Mouse (Mus musculus) hematopoietic stem cell, adult 5-6 weeks (primary cell): ENCODE results near the gene Medag. TPM values are rescaled to one million over a fixed set of nuclear protein-coding genes. Genes with fewer than 3 reads are reported as not detected.
A peak's percentile ranks its signal among the peaks of the same experiment; 100 is the strongest.

Source experiments
- ATAC-seq, 2 experiments: fragments of 125-278 bp in 1 of 2; replicated peaks in 1 of 2; 2 replicates each; pipeline ENCODE4 v1.8.0; 2016 to 2017; ENCODE audit warnings: inconsistent platforms in 2 of 2, mild to moderate bottlenecking in 2 of 2, moderate number of reproducible peaks in 2 of 2, low read depth in 1 of 2, moderate TSS enrichment in 1 of 2; ENCODE audit not compliant: low FRiP score in 2 of 2, poor library complexity in 2 of 2, severe bottlenecking in 2 of 2, insufficient read depth in 1 of 2, low TSS enrichment in 1 of 2
- total RNA-seq: library from RNA; stranded (forward); fragments of 172-1452, 232-1000 nt; gene quantifications from 2 replicates; pipeline ENCODE4 v1.2.3, GENCODE M21; 2017

Medag gene
- total RNA-seq = 0.30 and 1.2 TPM in 2 replicates

GRCm38 (mm10) chr5:149411509-149412193 lies at the start of gene Medag:
Gene Medag, plus strand, starts transcription at chr5:149411749.
- ATAC-seq = peak; percentile 34 to 65; a peak in 3 of 4 replicates

GRCm38 (mm10) chr5:149362626-149363025 lies 48.9 kb upstream of the Medag start:
- no peak for ATAC-seq

- no peak for ATAC-seq
Measured at GRCm38 (mm10) chr5:149363903-149364755, 47.4 kb upstream of the Medag start.

- ATAC-seq = no peak
Measured at GRCm38 (mm10) chr5:149367011-149367410, 44.5 kb upstream of the Medag start.

- peak; percentile 66 to 67 for ATAC-seq
Measured at GRCm38 (mm10) chr5:149367544-149368466, 43.7 kb upstream of the Medag start.

- ATAC-seq = no peak
Measured at GRCm38 (mm10) chr5:149368575-149369312, 42.8 kb upstream of the Medag start.

GRCm38 (mm10) chr5:149369373-149370035 lies 42.0 kb upstream of the Medag start:
- ATAC-seq = no peak

GRCm38 (mm10) chr5:149372018-149372417 lies 39.5 kb upstream of the Medag start:
- no peak for ATAC-seq

- no peak for ATAC-seq
Measured at GRCm38 (mm10) chr5:149373224-149373623, 38.3 kb upstream of the Medag start.

GRCm38 (mm10) chr5:149374026-149374425 lies 37.5 kb upstream of the Medag start:
- peak; percentile 38 to 63 for ATAC-seq

GRCm38 (mm10) chr5:149375074-149375888 lies 36.3 kb upstream of the Medag start:
- ATAC-seq = no peak

- peak; percentile 73 to 77 for ATAC-seq
Measured at GRCm38 (mm10) chr5:149375889-149376212, 35.7 kb upstream of the Medag start.

GRCm38 (mm10) chr5:149376367-149376766 lies 35.2 kb upstream of the Medag start:
- ATAC-seq = no peak

- no peak for ATAC-seq
Measured at GRCm38 (mm10) chr5:149377253-149377652, 34.3 kb upstream of the Medag start.

GRCm38 (mm10) chr5:149378566-149378965 lies 33.0 kb upstream of the Medag start:
- ATAC-seq = no peak
